Mouse (Mus musculus) kidney, embryonic 14.5 days (tissue): ENCODE data around the gene Klhl22. TPM values are rescaled to one million over a fixed set of nuclear protein-coding genes. Genes with fewer than 3 reads are reported as not detected.

Experiments used
- ATAC-seq: fragments of 200-750 bp; cut with Nextera tagmentation; 2 replicates; pipeline ENCODE4 v1.8.0; 2017; ENCODE audit warnings: moderate number of reproducible peaks, mild to moderate bottlenecking, moderate TSS enrichment, moderate library complexity; ENCODE audit not compliant: low FRiP score, low TSS enrichment
- H3K27ac ChIP-seq: fragments of 300-500 bp; sonication (generic); 2 replicates; pipeline ENCODE4 v1.5.1; 2014; ENCODE audit warnings: low read depth, mild to moderate bottlenecking, low read length, moderate library complexity, mixed read lengths
- H3K27me3 ChIP-seq: fragments of 300-500 bp; sonication (generic); 2 replicates; pipeline ENCODE4 v1.6.1; 2014; ENCODE audit warnings: mild to moderate bottlenecking, low read length; ENCODE audit not compliant: control insufficient read depth, insufficient read depth
- H3K36me3 ChIP-seq: fragments of 300-500 bp; sonication (generic); 2 replicates; pipeline ENCODE4 v1.6.1; 2014; ENCODE audit warnings: low read length, mixed read lengths; ENCODE audit not compliant: control insufficient read depth, insufficient read depth
- H3K4me1 ChIP-seq: fragments of 300-500 bp; sonication (generic); 2 replicates; pipeline ENCODE4 v1.6.1; 2014; ENCODE audit warnings: low read length, mixed read lengths; ENCODE audit not compliant: control insufficient read depth, insufficient read depth
- H3K4me2 ChIP-seq: fragments of 300-500 bp; sonication (generic); replicated peaks from 2 replicates; pipeline ENCODE4 v1.6.1; 2014; ENCODE audit warnings: low read depth, mild to moderate bottlenecking, low read length
- H3K4me3 ChIP-seq: fragments of 300-500 bp; sonication (generic); 2 replicates; pipeline ENCODE4 v1.5.1; 2014; ENCODE audit warnings: mild to moderate bottlenecking, low read length
- H3K9ac ChIP-seq: fragments of 300-500 bp; sonication (generic); 2 replicates; pipeline ENCODE4 v1.6.1; 2014; ENCODE audit warnings: low read depth, mild to moderate bottlenecking, low read length, moderate library complexity
- H3K9me3 ChIP-seq: fragments of 300-500 bp; sonication (generic); 2 replicates; pipeline ENCODE4 v1.6.1; 2016; ENCODE audit warnings: low read length; ENCODE audit not compliant: control insufficient read depth
- WGBS: fragments of 180-500 bp; shearing (Covaris S2); extraction: QIAGEN DNeasy Blood & Tissue Kit; methylation state at CpG from one replicate; pipeline ENCODE4 v1.1.7; 2014; 5-methylcytosine and 5-hydroxymethylcytosine counted together
- polyA plus RNA-seq: library from polyadenylated mRNA; unstranded; fragments of >200 nt; fragmentation: Nextera tagmentation; extraction: Ambion mirVana; gene quantifications from 2 replicates; pipeline ENCODE4 v1.2.1, GENCODE M21; 2014

The Klhl22 gene
- polyA plus RNA-seq, 1 experiment from 2014 or later = 70.3 TPM

DNA sequence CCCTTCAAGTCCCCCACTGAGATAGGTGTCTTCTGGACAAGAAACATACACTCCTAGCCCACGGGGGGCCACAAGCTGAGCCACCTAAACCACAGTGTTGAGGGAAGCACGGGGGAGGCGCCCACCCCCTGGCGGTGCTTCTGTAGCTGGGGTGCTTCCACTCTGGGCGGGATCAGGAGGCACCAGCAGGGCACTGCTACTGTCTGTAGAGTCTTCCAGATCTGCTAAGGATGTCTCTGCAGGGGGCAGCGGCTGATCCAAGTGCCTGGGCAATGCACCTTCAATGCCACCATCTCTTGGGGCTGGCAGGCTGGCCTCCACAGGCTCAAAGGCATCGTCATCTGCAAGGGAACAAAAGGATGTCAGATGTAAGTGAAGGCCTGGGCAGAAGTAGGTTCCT lies 83.0 kb downstream of the Klhl22 start:
- Histone ChIP-seq H3K36me3 (peaks cover 66% of the 10 kb centered on the region), H3K4me3 (no peak overlapping the region), H3K4me2 (no peak overlapping the region), H3K27ac (no peak overlapping the region), H3K9ac (no peak overlapping the region), H3K4me1 (no peaks in the 10 kb centered on the region), H3K27me3 (no peaks in the 10 kb centered on the region), H3K9me3 (no peaks in the 10 kb centered on the region)
- 88% methylated on average over 7 of the region's 7 CpGs for WGBS
- ATAC-seq = no peak

Other genes starting within 250 kb of the Klhl22 start
- 49.1 and 51.1 TPM in 2 replicates for gene Thap7, start 228.5 kb upstream of the Klhl22 start, polyA plus RNA-seq
- 0.12 TPM in 1 of 2 replicates, not detected in the other for gene Lrrc74b, start 198.4 kb upstream of the Klhl22 start, polyA plus RNA-seq
- gene P2rx6, start 197.7 kb upstream of the Klhl22 start, polyA plus RNA-seq = 0.27 and 0.37 TPM in 2 replicates
- 4.3 and 6.6 TPM in 2 replicates for gene Slc7a4, start 176.4 kb upstream of the Klhl22 start, polyA plus RNA-seq
- gene Smpd4, start 140.3 kb upstream of the Klhl22 start, polyA plus RNA-seq = 33.4 and 54.9 TPM in 2 replicates
- 7.0 and 8.6 TPM in 2 replicates for gene Ccdc74a, start 113.1 kb upstream of the Klhl22 start, polyA plus RNA-seq
- gene Med15, start 26.7 kb upstream of the Klhl22 start, polyA plus RNA-seq = 32.4 and 39.7 TPM in 2 replicates
- gene Scarf2, start 37.7 kb downstream of the Klhl22 start, polyA plus RNA-seq = 17.2 and 19.6 TPM in 2 replicates
- not detected in 2 replicates for gene B830017H08Rik, start 73.5 kb downstream of the Klhl22 start, polyA plus RNA-seq
- gene Car15, start 78.7 kb downstream of the Klhl22 start, polyA plus RNA-seq = 2.7 and 2.9 TPM in 2 replicates
- gene Gm20518, start 132.1 kb downstream of the Klhl22 start, polyA plus RNA-seq = 0.23 and 0.31 TPM in 2 replicates
- gene Tssk1, start 134.6 kb downstream of the Klhl22 start, polyA plus RNA-seq = not detected in 2 replicates
- gene Dgcr2, start 138.9 kb downstream of the Klhl22 start, polyA plus RNA-seq = 73.0 and 91.7 TPM in 2 replicates
- not detected in 2 replicates for gene Tssk2, start 139.0 kb downstream of the Klhl22 start, polyA plus RNA-seq
- gene Ess2, start 151.7 kb downstream of the Klhl22 start, polyA plus RNA-seq = 28.5 and 38.5 TPM in 2 replicates
- gene Gsc2, start 155.4 kb downstream of the Klhl22 start, polyA plus RNA-seq = not detected in 2 replicates
- 62.6 and 78.3 TPM in 2 replicates for gene Slc25a1, start 168.6 kb downstream of the Klhl22 start, polyA plus RNA-seq
- not detected in 2 replicates for gene Vpreb2, start 220.8 kb downstream of the Klhl22 start, polyA plus RNA-seq